Comparison of ENCODE assay signal across 21 mouse cellular contexts in genomic region chr15:85682116-85682515, GRCm38 (mm10). TPM values are rescaled to one million over a fixed set of nuclear protein-coding genes. Genes with fewer than 3 reads are reported as not detected.
A peak's percentile ranks its signal among the peaks of the same experiment; 100 is the strongest.
DNase-seq lines count a peak whose midpoint lies in the region; ATAC-seq and TF ChIP-seq lines count a peak whose summit lies in the region.
"Had no signal": no experiment of that assay in that cellular context is flagged by ENCODE, and none has a peak within 500 bp of the region (broad histone marks: within the 10 kb centered on the region; RNA-seq: fewer than 3 reads in every experiment).

No protein-coding gene starts in this region.

- intact Hi-C loops in heart, adult 2 months (cut with DNase I): no loop called here
- intact Hi-C loops in heart, postnatal 14 days (cut with DNase I): no loop called here

- no peak for DNase-seq in cerebellum, adult 2 months
- DNase-seq in cerebellum, adult 8-10 months: no peak
- no peak for DNase-seq in heart, adult 2 months
- DNase-seq in heart, postnatal 14 days: no peak
- DNase-seq in midbrain, embryonic 10.5 days (ENCODE audit: low spot score): no peak
- DNase-seq: cerebellum, adult 11 months; gastrocnemius, postnatal 10 days; heart, postnatal 36 days; kidney, adult 11 months; liver, postnatal 0 days; lung, postnatal 4 days; thymus, postnatal 4 days had no signal

- H3K27ac ChIP-seq in cerebellum, adult 2 months (ENCODE audit: insufficient read depth, low read length): peak overlapping the region; percentile 75
- peak overlapping the region; percentile 89 for H3K27ac ChIP-seq in heart, adult 2 months
- H3K27ac ChIP-seq in midbrain, embryonic 16.5 days (ENCODE audit: low read length): no peak overlapping the region
- no peak overlapping the region for H3K27ac ChIP-seq in midbrain, embryonic 10.5 days (replicated peaks)
- H3K27ac ChIP-seq in neural tube, embryonic 14.5 days (ENCODE audit: low read depth, low read length): peak overlapping the region; percentile 28; the same call in 1 of the 2 replicates
- no peak overlapping the region for H3K27ac ChIP-seq in liver, embryonic 12.5 days
- H3K27ac ChIP-seq: embryonic facial prominence, embryonic 13.5 days; limb, embryonic 13.5 days had no signal

- peaks cover 52% of the 10 kb centered on the region for H3K36me3 ChIP-seq in heart, adult 2 months (ENCODE audit: control insufficient read depth, insufficient read depth, low read length)
- H3K36me3 ChIP-seq in midbrain, embryonic 16.5 days (ENCODE audit: control insufficient read depth, insufficient read depth, low read length): no peaks in the 10 kb centered on the region
- H3K36me3 ChIP-seq in midbrain, embryonic 10.5 days: no peaks in the 10 kb centered on the region
- H3K36me3 ChIP-seq in neural tube, embryonic 14.5 days (ENCODE audit: control insufficient read depth, insufficient read depth, low read length): peaks cover 28% of the 10 kb centered on the region
- H3K36me3 ChIP-seq in liver, embryonic 12.5 days: no peaks in the 10 kb centered on the region

- H3K4me1 ChIP-seq in cerebellum, adult 2 months (ENCODE audit: control insufficient read depth, insufficient read depth, low read length): peaks cover 58% of the 10 kb centered on the region
- H3K4me1 ChIP-seq in heart, adult 2 months (ENCODE audit: control insufficient read depth, insufficient read depth, low read length): peaks cover 53% of the 10 kb centered on the region
- H3K4me1 ChIP-seq in midbrain, embryonic 16.5 days (ENCODE audit: control insufficient read depth, insufficient read depth, low read length): peaks cover 24% of the 10 kb centered on the region
- peaks cover 6% of the 10 kb centered on the region for H3K4me1 ChIP-seq in midbrain, embryonic 10.5 days
- peaks cover 60% of the 10 kb centered on the region for H3K4me1 ChIP-seq in neural tube, embryonic 14.5 days (ENCODE audit: control insufficient read depth, insufficient read depth, low read length)
- H3K4me1 ChIP-seq in liver, embryonic 12.5 days: no peaks in the 10 kb centered on the region

- H3K79me2 ChIP-seq in heart, adult 2 months (replicated peaks; ENCODE audit: control insufficient read depth, insufficient read depth, low read length): peaks cover 15% of the 10 kb centered on the region

- H3K4me2 ChIP-seq in midbrain, embryonic 16.5 days (ENCODE audit: low read length): peak overlapping the region; percentile 13
- peak overlapping the region; percentile 87 for H3K4me2 ChIP-seq in neural tube, embryonic 14.5 days (ENCODE audit: low read depth, low read length)
- H3K4me2 ChIP-seq in liver, embryonic 12.5 days: no peak overlapping the region
- H3K4me2 ChIP-seq: embryonic facial prominence, embryonic 13.5 days; heart, embryonic 11.5 days; limb, embryonic 13.5 days had no signal

- no peaks in the 10 kb centered on the region for H3K9me3 ChIP-seq in midbrain, embryonic 16.5 days (replicated peaks; ENCODE audit: control insufficient read depth, low read length, poor library complexity, severe bottlenecking)
- H3K9me3 ChIP-seq in midbrain, embryonic 10.5 days (replicated peaks): no peaks in the 10 kb centered on the region
- no peaks in the 10 kb centered on the region for H3K9me3 ChIP-seq in neural tube, embryonic 14.5 days (ENCODE audit: control insufficient read depth, low read length)
- H3K9me3 ChIP-seq in liver, embryonic 12.5 days (replicated peaks): no peaks in the 10 kb centered on the region
- H3K9me3 ChIP-seq: embryonic facial prominence, embryonic 13.5 days; limb, embryonic 13.5 days had no signal

- WGBS in cerebellum, adult 2 months: 6% methylated on average over 12 of the region's 12 CpGs
- 52% methylated on average over 12 of the region's 12 CpGs for WGBS in heart, adult 2 months
- 73% methylated on average over 12 of the region's 12 CpGs for WGBS in midbrain, embryonic 16.5 days
- 89% methylated on average over 12 of the region's 12 CpGs for WGBS in midbrain, embryonic 10.5 days
- WGBS in neural tube, embryonic 14.5 days: 67% methylated on average over 12 of the region's 12 CpGs
- WGBS in liver, embryonic 12.5 days (ENCODE audit: insufficient replicate concordance): 75% methylated on average over 12 of the region's 12 CpGs

- no peak for TF ChIP-seq EP300 in heart, adult 2 months (IDR thresholded peaks at IDR 0.05; ENCODE audit: insufficient read depth, low read depth, low read length)

- no peaks in the 10 kb centered on the region for H3K27me3 ChIP-seq in cerebellum, adult 2 months (ENCODE audit: control insufficient read depth, insufficient read depth, low read length)
- no peaks in the 10 kb centered on the region for H3K27me3 ChIP-seq in heart, adult 2 months (ENCODE audit: control insufficient read depth, insufficient read depth, low read length)
- H3K27me3 ChIP-seq in midbrain, embryonic 16.5 days (ENCODE audit: control insufficient read depth, insufficient read depth, low read depth, low read length): no peaks in the 10 kb centered on the region
- peaks cover 96% of the 10 kb centered on the region for H3K27me3 ChIP-seq in midbrain, embryonic 10.5 days (ENCODE audit: low read depth, poor library complexity, severe bottlenecking)
- no peaks in the 10 kb centered on the region for H3K27me3 ChIP-seq in neural tube, embryonic 14.5 days (ENCODE audit: control insufficient read depth, insufficient read depth, low read length)
- peaks cover 37% of the 10 kb centered on the region for H3K27me3 ChIP-seq in liver, embryonic 12.5 days (replicated peaks)
- H3K27me3 ChIP-seq: limb, embryonic 13.5 days; Patski had no signal

- peak overlapping the region; percentile 41 for H3K4me3 ChIP-seq in cerebellum, adult 2 months (replicated peaks; ENCODE audit: insufficient read depth, low read depth, low read length)
- H3K4me3 ChIP-seq in heart, adult 2 months: no peak overlapping the region
- H3K4me3 ChIP-seq in midbrain, embryonic 16.5 days (ENCODE audit: low read depth, low read length): no peak overlapping the region
- H3K4me3 ChIP-seq in midbrain, embryonic 10.5 days: no peak overlapping the region
- H3K4me3 ChIP-seq in neural tube, embryonic 14.5 days (ENCODE audit: low read depth, low read length): 0 out of 2 replicates have a peak overlapping the region, but pooled peaks have one; percentile 10
- no peak overlapping the region for H3K4me3 ChIP-seq in liver, embryonic 12.5 days
- H3K4me3 ChIP-seq: embryonic facial prominence, embryonic 13.5 days; limb, embryonic 13.5 days had no signal

- TF ChIP-seq POLR2A in cerebellum, adult 2 months (IDR thresholded peaks at IDR 0.05; ENCODE audit: borderline replicate concordance, insufficient read depth, low read length): no peak
- no peak for TF ChIP-seq POLR2A in heart, adult 2 months (IDR thresholded peaks at IDR 0.05; ENCODE audit: insufficient read depth, low read depth, low read length)

- ATAC-seq in midbrain, embryonic 16.5 days: no peak
- no peak for ATAC-seq in neural tube, embryonic 14.5 days (ENCODE audit: low read depth)
- ATAC-seq in liver, embryonic 12.5 days: no peak
- ATAC-seq: Patski had no signal

- TF ChIP-seq CTCF in cerebellum, adult 2 months (IDR thresholded peaks at IDR 0.05; ENCODE audit: borderline replicate concordance, insufficient read depth, low read depth, low read length): no peak
- TF ChIP-seq CTCF in heart, adult 2 months (IDR thresholded peaks at IDR 0.05): no peak

- no peak overlapping the region for H3K9ac ChIP-seq in heart, adult 2 months (ENCODE audit: low read depth, low read length)
- H3K9ac ChIP-seq in midbrain, embryonic 16.5 days (ENCODE audit: low read depth, low read length): no peak overlapping the region
- 0 out of 2 replicates have a peak overlapping the region, but pooled peaks have one; percentile 12 for H3K9ac ChIP-seq in neural tube, embryonic 14.5 days (replicated peaks; ENCODE audit: low read depth, low read length)
- no peak overlapping the region for H3K9ac ChIP-seq in liver, embryonic 12.5 days
- H3K9ac ChIP-seq: embryonic facial prominence, embryonic 13.5 days; limb, embryonic 13.5 days; liver, postnatal 0 days had no signal

RNA-seq across cellular contexts. Expression of gene Ppara, which starts 52.7 kb away (rescaled TPM):
- 1.1 and 1.5 TPM in 2 replicates for polyA plus RNA-seq in cerebellum, adult 2 months (2012; rRNA removed)
- total RNA-seq in heart, adult 2 months (2021): 10 to 100 TPM; 53.1 to 60.7 TPM
- 12.9 and 25.4 TPM in 2 replicates for polyA plus RNA-seq in heart, adult 2 months (2012; rRNA removed)
- 10 to 100 TPM; 50.7 to 60.1 TPM for total RNA-seq in heart, postnatal 14 days (2021)
- polyA plus RNA-seq in midbrain, embryonic 16.5 days (2015; fragmentation: Nextera tagmentation; extraction: Ambion mirVana): 1.5 and 1.9 TPM in 2 replicates
- 0.51 and 0.78 TPM in 2 replicates for polyA plus RNA-seq in midbrain, embryonic 10.5 days (2016; fragmentation: Nextera tagmentation; extraction: Ambion mirVana)
- 0.75 and 1.3 TPM in 2 replicates for polyA plus RNA-seq in neural tube, embryonic 14.5 days (2014; fragmentation: Nextera tagmentation; extraction: Ambion mirVana)
- polyA plus RNA-seq in liver, embryonic 12.5 days (2016; fragmentation: Nextera tagmentation; extraction: Ambion mirVana): 5.7 TPM in 2 replicates
- total RNA-seq: common myeloid progenitor, adult 5-6 weeks; monocyte, adult 5-6 weeks had no signal

Comparison
In these comparisons a context has a peak if more than half of its experiments do, and no peak if none do; other contexts are left out.
1. H3K27ac ChIP-seq: peak in cerebellum, adult 2 months (single experiment), heart, adult 2 months (single experiment) and neural tube, embryonic 14.5 days (single experiment); none in midbrain, embryonic 16.5 days (single experiment), midbrain, embryonic 10.5 days (single experiment) and liver, embryonic 12.5 days (single experiment).
2. H3K4me3 ChIP-seq: peak in cerebellum, adult 2 months (single experiment) and neural tube, embryonic 14.5 days (single experiment); none in heart, adult 2 months (single experiment), midbrain, embryonic 16.5 days (single experiment), midbrain, embryonic 10.5 days (single experiment) and liver, embryonic 12.5 days (single experiment).